Mouse (Mus musculus): ENCODE results near the gene Ndc80. TPM values are rescaled to one million over a fixed set of nuclear protein-coding genes. Genes with fewer than 3 reads are reported as not detected.

Ndc80 gene
- polyA plus RNA-seq, 1 experiment from 2014 or later, result 30.2 TPM

- ATAC-seq (ENCODE audit: low read depth), result peak; percentile 59
- Histone ChIP-seq H3K4me1 (ENCODE audit: control insufficient read depth, low read depth, low read length) (peaks cover 14% of the 10 kb centered on the region), H3K4me2 (ENCODE audit: low read depth, low read length) (peak overlapping the region; percentile 93), H3K9ac (ENCODE audit: low read depth, low read length) (peak overlapping the region; percentile 93), H3K36me3 (ENCODE audit: control insufficient read depth, insufficient read depth) (peaks cover 9% of the 10 kb centered on the region), H3K27me3 (ENCODE audit: control insufficient read depth, insufficient read depth, low read depth, low read length) (no peaks in the 10 kb centered on the region), H3K9me3 (replicated peaks; ENCODE audit: control insufficient read depth, low read length) (no peaks in the 10 kb centered on the region), H3K4me3 (ENCODE audit: low read depth, low read length) (peak overlapping the region; percentile 98), H3K27ac (ENCODE audit: low read length) (peak overlapping the region; percentile 99)
- WGBS (ENCODE audit: insufficient replicate concordance), result 0% methylated on average over 13 of the region's 13 CpGs
Observed at GRCm38 (mm10) chr17:71526302-71526708, 352 bp downstream of the Ndc80 start.

GRCm38 (mm10) chr17:71510297-71510696, 16.4 kb downstream of the Ndc80 start:
- Histone ChIP-seq H3K4me3 (ENCODE audit: low read depth, low read length) (no peak overlapping the region), H3K27ac (ENCODE audit: low read length) (peak overlapping the region; percentile 70), H3K27me3 (ENCODE audit: control insufficient read depth, insufficient read depth, low read depth, low read length) (no peaks in the 10 kb centered on the region), H3K4me1 (ENCODE audit: control insufficient read depth, low read depth, low read length) (peaks cover 3% of the 10 kb centered on the region; the same call in 1 of the 2 replicates), H3K36me3 (ENCODE audit: control insufficient read depth, insufficient read depth) (peaks cover 73% of the 10 kb centered on the region), H3K9ac (ENCODE audit: low read depth, low read length) (no peak overlapping the region), H3K9me3 (replicated peaks; ENCODE audit: control insufficient read depth, low read length) (no peaks in the 10 kb centered on the region), H3K4me2 (ENCODE audit: low read depth, low read length) (no peak overlapping the region; the same call in 1 of the 2 replicates)
- WGBS (ENCODE audit: insufficient replicate concordance), result 67% methylated on average over 11 of the region's 11 CpGs
- ATAC-seq (ENCODE audit: low read depth), result peak; percentile 89

GRCm38 (mm10) chr17:71506832-71507231, 19.8 kb downstream of the Ndc80 start:
- Histone ChIP-seq H3K4me1 (ENCODE audit: control insufficient read depth, low read depth, low read length) (peaks cover 3% of the 10 kb centered on the region; the same call in 1 of the 2 replicates), H3K4me3 (ENCODE audit: low read depth, low read length) (no peak overlapping the region), H3K9ac (ENCODE audit: low read depth, low read length) (no peak overlapping the region), H3K27me3 (ENCODE audit: control insufficient read depth, insufficient read depth, low read depth, low read length) (no peaks in the 10 kb centered on the region), H3K27ac (ENCODE audit: low read length) (no peak overlapping the region), H3K4me2 (ENCODE audit: low read depth, low read length) (no peak overlapping the region), H3K36me3 (ENCODE audit: control insufficient read depth, insufficient read depth) (peaks cover 75% of the 10 kb centered on the region), H3K9me3 (replicated peaks; ENCODE audit: control insufficient read depth, low read length) (no peaks in the 10 kb centered on the region)
- ATAC-seq (ENCODE audit: low read depth), result no peak
- 89% methylated on average over 8 of the region's 8 CpGs for WGBS (ENCODE audit: insufficient replicate concordance)

- ATAC-seq (ENCODE audit: low read depth), result no peak
- peaks cover 9% of the 10 kb centered on the region for H3K4me1 ChIP-seq (ENCODE audit: control insufficient read depth, low read depth, low read length)
- H3K36me3 ChIP-seq (ENCODE audit: control insufficient read depth, insufficient read depth), result peaks cover 54% of the 10 kb centered on the region
- H3K9ac ChIP-seq (ENCODE audit: low read depth, low read length), result no peak overlapping the region
- H3K9me3 ChIP-seq (replicated peaks; ENCODE audit: control insufficient read depth, low read length), result no peaks in the 10 kb centered on the region
- 84% methylated on average over 4 of the region's 4 CpGs for WGBS (ENCODE audit: insufficient replicate concordance)
- H3K4me2 ChIP-seq (ENCODE audit: low read depth, low read length), result no peak overlapping the region
- no peaks in the 10 kb centered on the region for H3K27me3 ChIP-seq (ENCODE audit: control insufficient read depth, insufficient read depth, low read depth, low read length)
- H3K27ac ChIP-seq (ENCODE audit: low read length), result no peak overlapping the region
- H3K4me3 ChIP-seq (ENCODE audit: low read depth, low read length), result no peak overlapping the region
Observed at GRCm38 (mm10) chr17:71495784-71496183, 30.9 kb downstream of the Ndc80 start.

- H3K4me2 ChIP-seq (ENCODE audit: low read depth, low read length), result peak overlapping the region; percentile 49
- H3K27me3 ChIP-seq (ENCODE audit: control insufficient read depth, insufficient read depth, low read depth, low read length), result no peaks in the 10 kb centered on the region
- H3K9ac ChIP-seq (ENCODE audit: low read depth, low read length), result no peak overlapping the region
Observed at GRCm38 (mm10) chr17:71491332-71491686, 35.3 kb downstream of the Ndc80 start.

GRCm38 (mm10) chr17:71490666-71491331, 35.9 kb downstream of the Ndc80 start:
- peaks cover 11% of the 10 kb centered on the region for H3K36me3 ChIP-seq (ENCODE audit: control insufficient read depth, insufficient read depth)
- H3K27ac ChIP-seq (ENCODE audit: low read length), result peak overlapping the region; percentile 72
- peaks cover 33% of the 10 kb centered on the region for H3K4me1 ChIP-seq (ENCODE audit: control insufficient read depth, low read depth, low read length)
- H3K4me2 ChIP-seq (ENCODE audit: low read depth, low read length), result peak overlapping the region; percentile 49
- no peak overlapping the region for H3K4me3 ChIP-seq (ENCODE audit: low read depth, low read length)
- no peaks in the 10 kb centered on the region for H3K9me3 ChIP-seq (replicated peaks; ENCODE audit: control insufficient read depth, low read length)
- H3K27me3 ChIP-seq (ENCODE audit: control insufficient read depth, insufficient read depth, low read depth, low read length), result no peaks in the 10 kb centered on the region
- peak; percentile 68 for ATAC-seq (ENCODE audit: low read depth)
- 20% methylated on average over 9 of the region's 9 CpGs for WGBS (ENCODE audit: insufficient replicate concordance)
- H3K9ac ChIP-seq (ENCODE audit: low read depth, low read length), result no peak overlapping the region

More at GRCm38 (mm10) chr17:71491332-71491686, 35.3 kb downstream of the Ndc80 start:
- Histone ChIP-seq H3K36me3 (ENCODE audit: control insufficient read depth, insufficient read depth) (peaks cover 15% of the 10 kb centered on the region), H3K4me3 (ENCODE audit: low read depth, low read length) (no peak overlapping the region), H3K4me1 (ENCODE audit: control insufficient read depth, low read depth, low read length) (peaks cover 28% of the 10 kb centered on the region), H3K27ac (ENCODE audit: low read length) (peak overlapping the region; percentile 72), H3K9me3 (replicated peaks; ENCODE audit: control insufficient read depth, low read length) (no peaks in the 10 kb centered on the region)
- WGBS (ENCODE audit: insufficient replicate concordance), result 42% methylated on average over 4 of the region's 4 CpGs
- peak; percentile 36 for ATAC-seq (ENCODE audit: low read depth)

- Histone ChIP-seq H3K4me3 (ENCODE audit: low read depth, low read length) (no peak overlapping the region), H3K9me3 (replicated peaks; ENCODE audit: control insufficient read depth, low read length) (no peaks in the 10 kb centered on the region), H3K9ac (ENCODE audit: low read depth, low read length) (no peak overlapping the region), H3K27me3 (ENCODE audit: control insufficient read depth, insufficient read depth, low read depth, low read length) (no peaks in the 10 kb centered on the region), H3K27ac (ENCODE audit: low read length) (peak overlapping the region; percentile 72), H3K36me3 (ENCODE audit: control insufficient read depth, insufficient read depth) (peaks cover 3% of the 10 kb centered on the region), H3K4me2 (ENCODE audit: low read depth, low read length) (no peak overlapping the region), H3K4me1 (ENCODE audit: control insufficient read depth, low read depth, low read length) (peaks cover 38% of the 10 kb centered on the region)
- WGBS (ENCODE audit: insufficient replicate concordance), result 47% methylated on average over 9 of the region's 9 CpGs
- peak; percentile 47 for ATAC-seq (ENCODE audit: low read depth)
Observed at GRCm38 (mm10) chr17:71489703-71490461, 36.8 kb downstream of the Ndc80 start.

GRCm38 (mm10) chr17:71486231-71486851, 40.3 kb downstream of the Ndc80 start:
- H3K4me1 ChIP-seq (ENCODE audit: control insufficient read depth, low read depth, low read length), result peaks cover 35% of the 10 kb centered on the region
- no peak for ATAC-seq (ENCODE audit: low read depth)
- WGBS (ENCODE audit: insufficient replicate concordance), result 26% methylated on average over 8 of the region's 8 CpGs
- no peaks in the 10 kb centered on the region for H3K27me3 ChIP-seq (ENCODE audit: control insufficient read depth, insufficient read depth, low read depth, low read length)
- H3K4me2 ChIP-seq (ENCODE audit: low read depth, low read length), result peak overlapping the region; percentile 71
- H3K9me3 ChIP-seq (replicated peaks; ENCODE audit: control insufficient read depth, low read length), result no peaks in the 10 kb centered on the region
- H3K9ac ChIP-seq (ENCODE audit: low read depth, low read length), result peak overlapping the region; percentile 50
- peak overlapping the region; percentile 72 for H3K27ac ChIP-seq (ENCODE audit: low read length)
- peak overlapping the region; percentile 47 for H3K4me3 ChIP-seq (ENCODE audit: low read depth, low read length)
- no peaks in the 10 kb centered on the region for H3K36me3 ChIP-seq (ENCODE audit: control insufficient read depth, insufficient read depth)

All from liver, embryonic 16.5 days (tissue).